Mouse (Mus musculus): ENCODE results near the gene Apbb1. TPM values are rescaled to one million over a fixed set of nuclear protein-coding genes. Genes with fewer than 3 reads are reported as not detected.
A peak's percentile ranks its signal among the peaks of the same experiment; 100 is the strongest.

The Apbb1 gene
- polyA plus RNA-seq, 1 experiment: 22.4 TPM

DNA sequence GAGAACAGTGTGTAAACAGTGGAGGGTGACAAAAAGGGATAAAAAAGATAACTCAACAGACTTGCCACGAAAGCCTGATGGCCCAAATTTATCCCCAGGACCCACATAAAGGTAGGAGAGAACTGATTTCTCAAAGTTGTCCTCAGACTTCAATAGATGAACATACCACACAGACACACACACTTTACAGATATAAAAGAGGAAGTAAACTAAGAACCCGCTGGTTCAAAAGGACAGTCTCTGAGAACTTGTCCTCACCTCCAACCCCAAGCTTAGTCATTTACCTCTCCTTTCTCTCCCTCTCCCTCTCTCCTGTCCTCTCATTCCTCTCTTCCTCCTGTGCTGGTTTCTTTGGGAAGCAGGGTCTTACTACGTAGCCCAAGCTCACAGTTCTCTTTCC, 19.1 kb downstream of the Apbb1 start:
- H3K79me3 ChIP-seq (ENCODE audit: low read depth): no peaks in the 10 kb centered on the region
- peaks cover 1% of the 10 kb centered on the region for H3K36me3 ChIP-seq (ENCODE audit: control insufficient read depth, insufficient read depth)
- no peaks in the 10 kb centered on the region for H3K27me3 ChIP-seq (ENCODE audit: control insufficient read depth, insufficient read depth, insufficient read length)
- H3K4me3 ChIP-seq (ENCODE audit: insufficient read depth, poor library complexity, severe bottlenecking): no peak overlapping the region
- no peaks in the 10 kb centered on the region for H3K79me2 ChIP-seq (ENCODE audit: control insufficient read depth, insufficient read depth)
- TF ChIP-seq MAX (IDR thresholded peaks at IDR 0.05) (no peak), FOSL1 (IDR thresholded peaks at IDR 0.05; ENCODE audit: insufficient read depth, low read length, poor library complexity, severe bottlenecking) (no peak), USF1 (IDR thresholded peaks at IDR 0.05; ENCODE audit: low read depth) (no peak), MYOD1 (IDR thresholded peaks at IDR 0.05; ENCODE audit: control insufficient read depth, insufficient read length, low read depth) (no peak), MYOG (IDR thresholded peaks at IDR 0.05; ENCODE audit: control insufficient read depth, extremely low read depth, insufficient read length) (no peak), CTCF (IDR thresholded peaks at IDR 0.05; ENCODE audit: control insufficient read depth, insufficient read depth, insufficient read length) (no peak), CEBPB (IDR thresholded peaks at IDR 0.05; ENCODE audit: low read depth) (no peak)
- no peak overlapping the region for H3ac ChIP-seq (ENCODE audit: control insufficient read depth, insufficient read length, low read depth)

DNA sequence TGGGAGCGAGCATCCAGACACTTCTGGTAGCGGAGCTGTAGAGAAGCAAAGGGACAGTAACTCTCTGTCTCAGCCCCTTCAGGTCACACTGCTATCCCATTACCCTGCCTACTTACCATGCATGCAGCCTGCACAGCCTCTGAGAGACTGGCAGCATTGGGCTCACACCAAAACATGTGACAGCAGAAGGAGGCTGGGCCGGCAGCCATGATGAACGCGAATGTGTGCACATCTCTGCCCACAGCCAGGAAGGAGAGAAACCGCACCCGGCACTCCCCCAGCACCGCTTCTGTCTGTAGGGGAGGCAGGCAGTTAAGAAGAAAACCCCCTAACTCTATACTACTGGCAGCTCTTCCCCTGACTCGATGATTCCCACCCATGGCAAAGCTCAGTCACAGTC, 22.4 kb downstream of the Apbb1 start:
- peaks cover 9% of the 10 kb centered on the region for H3K36me3 ChIP-seq (ENCODE audit: control insufficient read depth, insufficient read depth)

DNA sequence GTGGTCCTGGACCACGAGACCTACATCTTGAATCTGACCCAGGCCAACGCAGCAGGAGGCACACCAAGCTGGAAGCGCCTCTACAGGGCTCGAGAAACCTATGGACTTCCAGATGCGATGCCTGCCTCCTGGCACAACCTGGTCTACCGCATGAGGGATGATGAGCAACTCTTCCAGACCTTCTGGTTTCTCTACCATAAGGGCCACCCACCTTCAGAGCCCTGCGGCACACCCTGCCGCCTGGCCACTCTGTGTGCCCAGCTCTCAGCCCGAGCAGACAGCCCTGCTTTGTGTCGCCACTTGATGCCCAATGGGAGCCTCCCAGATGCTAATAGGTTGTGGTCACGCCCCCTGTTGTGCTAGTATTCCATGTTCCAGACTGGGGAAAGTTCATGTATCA, 23.8 kb downstream of the Apbb1 start:
- H3K36me3 ChIP-seq (ENCODE audit: control insufficient read depth, insufficient read depth): peaks cover 9% of the 10 kb centered on the region
- no peaks in the 10 kb centered on the region for H3K79me3 ChIP-seq (ENCODE audit: low read depth)
- no peaks in the 10 kb centered on the region for H3K27me3 ChIP-seq (ENCODE audit: control insufficient read depth, insufficient read depth, insufficient read length)
- TF ChIP-seq MAX (IDR thresholded peaks at IDR 0.05) (no peak), USF1 (IDR thresholded peaks at IDR 0.05; ENCODE audit: low read depth) (no peak), FOSL1 (IDR thresholded peaks at IDR 0.05; ENCODE audit: insufficient read depth, low read length, poor library complexity, severe bottlenecking) (no peak), CEBPB (IDR thresholded peaks at IDR 0.05; ENCODE audit: low read depth) (no peak), CTCF (IDR thresholded peaks at IDR 0.05; ENCODE audit: control insufficient read depth, insufficient read depth, insufficient read length) (no peak), MYOD1 (IDR thresholded peaks at IDR 0.05; ENCODE audit: control insufficient read depth, insufficient read length, low read depth) (no peak), MYOG (IDR thresholded peaks at IDR 0.05; ENCODE audit: control insufficient read depth, extremely low read depth, insufficient read length) (no peak)
- no peak overlapping the region for H3ac ChIP-seq (ENCODE audit: control insufficient read depth, insufficient read length, low read depth)
- no peaks in the 10 kb centered on the region for H3K79me2 ChIP-seq (ENCODE audit: control insufficient read depth, insufficient read depth)
- H3K4me3 ChIP-seq (ENCODE audit: insufficient read depth, poor library complexity, severe bottlenecking): no peak overlapping the region

More for the DNA sequence above, 22.4 kb downstream of the Apbb1 start:
- Histone ChIP-seq H3K4me3 (ENCODE audit: insufficient read depth, poor library complexity, severe bottlenecking) (no peak overlapping the region), H3ac (ENCODE audit: control insufficient read depth, insufficient read length, low read depth) (no peak overlapping the region), H3K79me3 (ENCODE audit: low read depth) (no peaks in the 10 kb centered on the region), H3K27me3 (ENCODE audit: control insufficient read depth, insufficient read depth, insufficient read length) (no peaks in the 10 kb centered on the region), H3K79me2 (ENCODE audit: control insufficient read depth, insufficient read depth) (no peaks in the 10 kb centered on the region)
- TF ChIP-seq FOSL1 (IDR thresholded peaks at IDR 0.05; ENCODE audit: insufficient read depth, low read length, poor library complexity, severe bottlenecking): no peak
- no peak for TF ChIP-seq CTCF (IDR thresholded peaks at IDR 0.05; ENCODE audit: control insufficient read depth, insufficient read depth, insufficient read length)
- no peak for TF ChIP-seq MAX (IDR thresholded peaks at IDR 0.05)
- TF ChIP-seq MYOD1 (IDR thresholded peaks at IDR 0.05; ENCODE audit: control insufficient read depth, insufficient read length, low read depth): no peak

DNA sequence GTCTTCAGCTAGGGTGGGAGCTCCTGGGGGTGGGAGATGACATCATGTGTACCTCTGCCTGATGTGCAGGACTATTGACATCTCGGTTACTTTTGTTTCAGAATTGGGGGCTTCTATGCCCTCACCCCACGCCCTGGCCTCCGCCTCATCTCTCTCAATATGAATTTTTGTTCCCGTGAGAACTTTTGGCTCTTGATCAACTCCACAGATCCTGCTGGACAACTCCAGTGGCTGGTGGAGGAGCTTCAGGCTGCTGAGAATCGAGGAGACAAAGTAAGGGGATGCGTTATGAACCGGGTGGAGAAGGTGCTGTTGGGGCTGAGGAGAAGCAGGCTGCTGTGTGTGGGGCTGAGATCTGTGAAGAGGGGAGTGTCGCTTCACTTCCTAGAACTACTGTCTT, 25.0 kb downstream of the Apbb1 start:
- no peaks in the 10 kb centered on the region for H3K79me2 ChIP-seq (ENCODE audit: control insufficient read depth, insufficient read depth)
- peaks cover 9% of the 10 kb centered on the region for H3K36me3 ChIP-seq (ENCODE audit: control insufficient read depth, insufficient read depth)
- H3ac ChIP-seq (ENCODE audit: control insufficient read depth, insufficient read length, low read depth): no peak overlapping the region
- H3K4me3 ChIP-seq (ENCODE audit: insufficient read depth, poor library complexity, severe bottlenecking): no peak overlapping the region
- H3K27me3 ChIP-seq (ENCODE audit: control insufficient read depth, insufficient read depth, insufficient read length): no peaks in the 10 kb centered on the region
- H3K79me3 ChIP-seq (ENCODE audit: low read depth): no peaks in the 10 kb centered on the region
- TF ChIP-seq MYOD1 (IDR thresholded peaks at IDR 0.05; ENCODE audit: control insufficient read depth, insufficient read length, low read depth) (no peak), FOSL1 (IDR thresholded peaks at IDR 0.05; ENCODE audit: insufficient read depth, low read length, poor library complexity, severe bottlenecking) (no peak), USF1 (IDR thresholded peaks at IDR 0.05; ENCODE audit: low read depth) (no peak), CEBPB (IDR thresholded peaks at IDR 0.05; ENCODE audit: low read depth) (no peak), CTCF (IDR thresholded peaks at IDR 0.05; ENCODE audit: control insufficient read depth, insufficient read depth, insufficient read length) (no peak)

GRCm38 (mm10) chr7:105555571-105555970, 25.9 kb downstream of the Apbb1 start:
- Histone ChIP-seq H3K4me3 (ENCODE audit: insufficient read depth, poor library complexity, severe bottlenecking) (no peak overlapping the region), H3K36me3 (ENCODE audit: control insufficient read depth, insufficient read depth) (peaks cover 9% of the 10 kb centered on the region), H3K27me3 (ENCODE audit: control insufficient read depth, insufficient read depth, insufficient read length) (no peaks in the 10 kb centered on the region), H3ac (ENCODE audit: control insufficient read depth, insufficient read length, low read depth) (no peak overlapping the region), H3K79me2 (ENCODE audit: control insufficient read depth, insufficient read depth) (no peaks in the 10 kb centered on the region), H3K79me3 (ENCODE audit: low read depth) (no peaks in the 10 kb centered on the region)
- no peak for TF ChIP-seq CEBPB (IDR thresholded peaks at IDR 0.05; ENCODE audit: low read depth)
- no peak for TF ChIP-seq USF1 (IDR thresholded peaks at IDR 0.05; ENCODE audit: low read depth)
- no peak for TF ChIP-seq FOSL1 (IDR thresholded peaks at IDR 0.05; ENCODE audit: insufficient read depth, low read length, poor library complexity, severe bottlenecking)
- no peak for TF ChIP-seq MYOG (IDR thresholded peaks at IDR 0.05; ENCODE audit: control insufficient read depth, extremely low read depth, insufficient read length)
- no peak for TF ChIP-seq MYOD1 (IDR thresholded peaks at IDR 0.05; ENCODE audit: control insufficient read depth, insufficient read length, low read depth)

DNA sequence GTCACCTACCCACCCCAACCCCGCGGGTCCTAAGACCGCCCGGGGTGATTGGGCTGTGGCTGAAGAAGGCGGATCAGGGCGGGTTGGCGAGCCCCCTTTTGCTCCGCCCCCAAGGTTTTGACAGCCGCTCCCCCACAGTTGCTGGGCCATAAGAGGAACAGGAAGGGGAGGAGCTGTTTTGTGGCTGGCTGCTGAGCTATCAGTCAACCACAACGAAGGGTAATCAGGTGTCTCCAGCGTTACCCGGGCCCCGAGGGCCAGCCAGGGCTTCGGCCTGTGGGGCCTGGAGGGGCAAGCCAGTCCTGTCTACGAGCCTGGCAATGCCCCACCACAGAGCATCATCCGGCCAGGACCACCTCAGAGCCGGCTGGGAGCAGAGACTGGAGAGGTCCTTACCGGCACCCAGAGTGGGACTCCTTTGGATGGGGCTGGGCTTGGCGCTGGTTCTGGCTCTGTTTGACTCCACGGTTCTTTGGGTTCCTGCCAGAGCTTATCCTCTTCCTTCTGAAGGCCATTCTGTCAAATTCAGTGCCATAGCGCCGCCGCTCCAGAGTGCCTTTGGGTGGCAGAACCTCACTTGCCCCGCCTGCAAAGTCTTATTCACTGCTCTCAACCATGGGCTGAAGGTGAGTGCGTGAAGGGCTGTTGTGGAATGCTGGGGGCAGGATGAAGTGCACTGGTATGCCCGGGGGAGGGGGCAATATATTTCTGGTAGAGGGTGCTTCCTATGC, 27.1 kb downstream of the Apbb1 start, which contains the start of gene Smpd1:
TSS of gene Smpd1 (plus strand) at position 149 of the 731 bp plus-strand sequence.
- H3K4me3 ChIP-seq (ENCODE audit: insufficient read depth, poor library complexity, severe bottlenecking): peak within 1 kb of the TSS; percentile 44
- no peaks in the 10 kb centered on the region for H3K79me2 ChIP-seq (ENCODE audit: control insufficient read depth, insufficient read depth)
- no peaks in the 10 kb centered on the region for H3K27me3 ChIP-seq (ENCODE audit: control insufficient read depth, insufficient read depth, insufficient read length)
- H3ac ChIP-seq (ENCODE audit: control insufficient read depth, insufficient read length, low read depth): peak within 1 kb of the TSS; percentile 86
- H3K36me3 ChIP-seq (ENCODE audit: control insufficient read depth, insufficient read depth): peaks cover 9% of the 10 kb centered on the region
- no peaks in the 10 kb centered on the region for H3K79me3 ChIP-seq (ENCODE audit: low read depth)
- TF ChIP-seq USF1 (IDR thresholded peaks at IDR 0.05; ENCODE audit: low read depth) (no peak), MYOG (IDR thresholded peaks at IDR 0.05; ENCODE audit: control insufficient read depth, extremely low read depth, insufficient read length) (no peak), MAX (IDR thresholded peaks at IDR 0.05) (no peak), CEBPB (IDR thresholded peaks at IDR 0.05; ENCODE audit: low read depth) (no peak), CTCF (IDR thresholded peaks at IDR 0.05; ENCODE audit: control insufficient read depth, insufficient read depth, insufficient read length) (no peak), FOSL1 (IDR thresholded peaks at IDR 0.05; ENCODE audit: insufficient read depth, low read length, poor library complexity, severe bottlenecking) (no peak), MYOD1 (IDR thresholded peaks at IDR 0.05; ENCODE audit: control insufficient read depth, insufficient read length, low read depth) (no peak)

All from C2C12 (cell line).